Mouse (Mus musculus) heart, embryonic 14.5 days (tissue): ENCODE measurements around the gene Pacsin1. TPM values are rescaled to one million over a fixed set of nuclear protein-coding genes. Genes with fewer than 3 reads are reported as not detected.

ENCODE experiments used
- ATAC-seq: fragments of 200-750 bp; cut with Nextera tagmentation; 2 replicates; pipeline ENCODE4 v1.8.0; 2017; ENCODE audit warnings: low read depth, moderate TSS enrichment; ENCODE audit not compliant: insufficient number of reproducible peaks, insufficient read depth, low FRiP score
- H3K27ac ChIP-seq, 2 experiments: fragments of 200-500 bp in 1 of 2; fragments of 300-500 bp in 1 of 2; sonication (generic) in 1 of 2; replicated peaks in 1 of 2; 2 replicates each; pipeline ENCODE4 v1.5.1; 2012 to 2014; ENCODE audit warnings: low read depth in 2 of 2, low read length in 2 of 2, control low read depth in 1 of 2, mild to moderate bottlenecking in 1 of 2, mixed read lengths in 1 of 2; ENCODE audit not compliant: control insufficient read depth in 1 of 2, insufficient read depth in 1 of 2
- H3K27me3 ChIP-seq: fragments of 300-500 bp; sonication (generic); 2 replicates; pipeline ENCODE4 v1.6.1; 2014; ENCODE audit warnings: mild to moderate bottlenecking, low read length, control low read depth; ENCODE audit not compliant: control insufficient read depth, insufficient read depth
- H3K36me3 ChIP-seq: fragments of 300-500 bp; sonication (generic); 2 replicates; pipeline ENCODE4 v1.6.1; 2014; ENCODE audit warnings: mild to moderate bottlenecking, control low read depth, low read length, mixed read lengths; ENCODE audit not compliant: control insufficient read depth, insufficient read depth
- H3K4me1 ChIP-seq, 2 experiments: fragments of 200-500 bp in 1 of 2; fragments of 300-500 bp in 1 of 2; sonication (generic) in 1 of 2; 2 replicates each; pipeline ENCODE4 v1.6.1; 2012 to 2014; ENCODE audit warnings: low read length in 2 of 2, control low read depth in 1 of 2, mixed read lengths in 1 of 2; ENCODE audit not compliant: control insufficient read depth in 2 of 2, insufficient read depth in 2 of 2
- H3K4me2 ChIP-seq: fragments of 300-500 bp; sonication (generic); 2 replicates; pipeline ENCODE4 v1.6.1; 2014; ENCODE audit warnings: mild to moderate bottlenecking, low read length
- H3K4me3 ChIP-seq, 2 experiments: fragments of 200-500 bp in 1 of 2; fragments of 300-500 bp in 1 of 2; sonication (generic) in 1 of 2; 2 replicates each; pipeline ENCODE4 v1.5.1; 2012 to 2014; ENCODE audit warnings: low read length in 2 of 2, mild to moderate bottlenecking in 2 of 2, control low read depth in 1 of 2, low read depth in 1 of 2, moderate library complexity in 1 of 2; ENCODE audit not compliant: control insufficient read depth in 1 of 2, insufficient read depth in 1 of 2
- H3K9ac ChIP-seq: fragments of 300-500 bp; sonication (generic); 2 replicates; pipeline ENCODE4 v1.6.1; 2014; ENCODE audit warnings: mild to moderate bottlenecking, low read length
- H3K9me3 ChIP-seq: fragments of 300-500 bp; sonication (generic); 2 replicates; pipeline ENCODE4 v1.6.1; 2016; ENCODE audit warnings: low read length, control low read depth; ENCODE audit not compliant: control insufficient read depth
- WGBS: fragments of 180-500 bp; shearing (Covaris S2); extraction: QIAGEN DNeasy Blood & Tissue Kit; methylation state at CpG from one replicate; pipeline ENCODE4 v1.1.7; 2014; 5-methylcytosine and 5-hydroxymethylcytosine counted together
- polyA plus RNA-seq: library from polyadenylated mRNA; unstranded; fragments of >200 nt; fragmentation: Nextera tagmentation; extraction: Ambion mirVana; gene quantifications from 2 replicates; pipeline ENCODE4 v1.2.1, GENCODE M21; 2014

Gene Pacsin1
- polyA plus RNA-seq, 1 experiment from 2014 or later: 0.43 TPM

- no peaks in the 10 kb centered on the region for H3K9me3 ChIP-seq
- no peak for ATAC-seq
- peak overlapping the region; percentile 28 to 39; a peak in 3 of 4 replicates for H3K4me3 ChIP-seq
- H3K27ac ChIP-seq: no peak overlapping the region
- WGBS: 4% methylated on average over 11 of the region's 11 CpGs
- peaks cover 59% of the 10 kb centered on the region for H3K27me3 ChIP-seq
- H3K4me2 ChIP-seq: peak overlapping the region; percentile 79
- no peaks in the 10 kb centered on the region for H3K36me3 ChIP-seq
- H3K9ac ChIP-seq: peak overlapping the region; percentile 41; the same call in 1 of the 2 replicates
- peaks cover 7 to 12% of the 10 kb centered on the region in 2 experiments; a peak in 3 of 4 replicates for H3K4me1 ChIP-seq
Observed at GRCm38 (mm10) chr17:27685550-27685913, 30.2 kb downstream of the Pacsin1 start.

GRCm38 (mm10) chr17:27686395-27686794 lies 31.1 kb downstream of the Pacsin1 start:
- 43% methylated on average over 5 of the region's 5 CpGs for WGBS
- no peak overlapping the region for H3K9ac ChIP-seq
- H3K9me3 ChIP-seq: no peaks in the 10 kb centered on the region
- no peak overlapping the region for H3K27ac ChIP-seq
- ATAC-seq: no peak
- H3K27me3 ChIP-seq: peaks cover 59% of the 10 kb centered on the region
- no peak overlapping the region for H3K4me3 ChIP-seq
- H3K4me2 ChIP-seq: no peak overlapping the region
- H3K36me3 ChIP-seq: no peaks in the 10 kb centered on the region
- peaks cover 7 to 12% of the 10 kb centered on the region in 2 experiments; a peak in 3 of 4 replicates for H3K4me1 ChIP-seq

DNA sequence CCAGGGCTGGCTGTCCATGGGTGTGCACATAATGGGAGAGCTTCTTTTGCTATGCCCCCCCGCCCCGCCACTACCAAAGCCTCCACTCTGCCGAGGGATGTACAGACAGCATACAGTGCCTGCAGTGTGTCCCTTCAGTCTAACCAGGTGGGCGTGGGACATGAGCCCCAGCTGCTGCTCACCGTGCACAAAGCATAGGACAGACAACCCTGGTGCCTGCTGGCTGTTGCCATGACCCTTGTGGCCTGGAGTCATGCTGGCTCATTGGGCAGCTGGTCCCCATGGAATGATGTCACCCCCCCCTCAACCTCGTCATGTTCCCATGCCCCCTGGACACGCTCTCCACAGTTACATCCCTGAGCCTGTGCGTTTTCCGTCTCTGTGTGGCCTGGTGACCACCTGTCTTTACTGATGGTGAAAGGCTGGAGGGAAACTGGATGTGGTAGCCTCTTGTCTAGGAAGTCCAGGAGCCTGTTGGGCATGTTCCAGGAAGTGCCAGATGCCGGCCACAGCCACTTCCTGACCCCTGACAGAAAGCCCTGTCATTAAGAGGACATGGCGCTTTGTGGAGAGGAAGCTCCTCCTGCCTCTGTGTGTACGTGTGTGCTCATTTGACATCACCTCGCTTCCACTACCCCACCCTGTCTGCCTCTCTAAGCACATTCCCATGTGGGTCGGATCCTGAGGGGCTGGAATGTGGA lies 35.8 kb downstream of the Pacsin1 start:
- no peak overlapping the region for H3K27ac ChIP-seq
- no peak for ATAC-seq
- H3K36me3 ChIP-seq: no peaks in the 10 kb centered on the region
- peaks cover 27% of the 10 kb centered on the region for H3K27me3 ChIP-seq
- peaks cover 0 to under 1% of the 10 kb centered on the region in 2 experiments; a peak in 1 of 4 replicates for H3K4me1 ChIP-seq
- H3K9me3 ChIP-seq: no peaks in the 10 kb centered on the region
- no peak overlapping the region for H3K4me3 ChIP-seq
- H3K9ac ChIP-seq: no peak overlapping the region
- 67% methylated on average over 13 of the region's 14 CpGs for WGBS
- H3K4me2 ChIP-seq: no peak overlapping the region

DNA sequence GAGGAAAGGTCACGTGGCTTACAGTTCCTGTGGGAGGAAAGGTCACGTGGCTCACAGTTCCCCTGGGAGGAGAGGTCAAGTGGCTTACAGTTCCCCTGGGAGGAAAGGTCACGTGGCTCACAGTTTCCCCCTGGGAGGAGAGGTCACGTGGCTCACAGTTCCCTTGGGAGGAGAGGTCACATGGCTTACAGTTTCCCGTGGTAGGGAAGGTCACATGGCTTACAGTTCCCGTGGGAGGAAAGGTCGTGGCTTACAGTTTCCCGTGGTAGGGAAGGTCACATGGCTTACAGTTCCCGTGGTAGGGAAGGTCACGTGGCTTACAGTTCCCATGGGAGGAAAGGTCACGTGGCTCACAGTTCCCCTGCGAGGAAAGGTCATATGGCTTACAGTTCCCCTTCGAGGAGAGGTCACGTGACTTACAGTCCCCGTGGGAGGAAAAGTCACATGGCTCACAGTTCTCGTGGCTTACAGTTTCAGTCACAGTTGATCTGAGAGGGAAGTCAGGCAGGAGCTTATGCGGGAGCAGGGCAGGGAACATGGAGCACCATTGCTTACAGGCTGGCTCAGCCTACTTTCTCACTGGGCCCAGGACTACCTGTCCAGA lies 44.4 kb downstream of the Pacsin1 start:
- 86% methylated on average over 17 of the region's 17 CpGs for WGBS
- ATAC-seq: no peak
- H3K27ac ChIP-seq: no peak overlapping the region
- no peak overlapping the region for H3K9ac ChIP-seq
- H3K27me3 ChIP-seq: no peaks in the 10 kb centered on the region
- H3K4me2 ChIP-seq: no peak overlapping the region
- no peaks in the 10 kb centered on the region for H3K36me3 ChIP-seq
- H3K9me3 ChIP-seq: peaks cover 7% of the 10 kb centered on the region
- peaks cover 0 to 4% of the 10 kb centered on the region in 2 experiments; a peak in 1 of 4 replicates for H3K4me1 ChIP-seq
- no peak overlapping the region for H3K4me3 ChIP-seq

- Histone ChIP-seq H3K4me3 (no peak overlapping the region), H3K36me3 (no peaks in the 10 kb centered on the region), H3K27me3 (peaks cover 5% of the 10 kb centered on the region), H3K4me1 (peaks cover 0 to 4% of the 10 kb centered on the region in 2 experiments; a peak in 1 of 4 replicates), H3K27ac (no peak overlapping the region), H3K9me3 (peaks cover 7% of the 10 kb centered on the region), H3K9ac (no peak overlapping the region), H3K4me2 (no peak overlapping the region)
- ATAC-seq: no peak
- 65% methylated on average over 2 of the region's 2 CpGs for WGBS
Observed at GRCm38 (mm10) chr17:27700812-27701211, 45.5 kb downstream of the Pacsin1 start.

GRCm38 (mm10) chr17:27701856-27702255 lies 46.5 kb downstream of the Pacsin1 start:
- WGBS: 77% methylated on average over 6 of the region's 6 CpGs
- H3K27ac ChIP-seq: no peak overlapping the region
- peaks cover 0 to 4% of the 10 kb centered on the region in 2 experiments; a peak in 1 of 4 replicates for H3K4me1 ChIP-seq
- no peak overlapping the region for H3K9ac ChIP-seq
- no peak overlapping the region for H3K4me2 ChIP-seq
- H3K4me3 ChIP-seq: no peak overlapping the region
- H3K36me3 ChIP-seq: no peaks in the 10 kb centered on the region
- peaks cover 10% of the 10 kb centered on the region for H3K9me3 ChIP-seq
- no peak for ATAC-seq
- H3K27me3 ChIP-seq: peaks cover 14% of the 10 kb centered on the region

GRCm38 (mm10) chr17:27702518-27702917 lies 47.2 kb downstream of the Pacsin1 start:
- WGBS: 1% methylated on average over 33 of the region's 34 CpGs
- peak overlapping the region; percentile 20 to 28 for H3K4me3 ChIP-seq
- no peaks in the 10 kb centered on the region for H3K36me3 ChIP-seq
- peak overlapping the region; percentile 69 for H3K4me2 ChIP-seq
- H3K27ac ChIP-seq: no peak overlapping the region
- peaks cover 10% of the 10 kb centered on the region for H3K9me3 ChIP-seq
- peak overlapping the region; percentile 64; the same call in 1 of the 2 replicates for H3K9ac ChIP-seq
- H3K27me3 ChIP-seq: peaks cover 21% of the 10 kb centered on the region
- peaks cover 0 to 4% of the 10 kb centered on the region in 2 experiments; a peak in 1 of 4 replicates for H3K4me1 ChIP-seq
- no peak for ATAC-seq
